Mouse (Mus musculus) c-Kit-positive CD71-positive TER-119-positive erythroid progenitor cells, embryonic 14.5 days (primary cell): ENCODE results near the gene Mettl16.
A peak's percentile ranks its signal among the peaks of the same experiment; 100 is the strongest.

ENCODE experiments used
- DNase-seq: peaks from one replicate; pipeline ENCODE4 v3.0.0-alpha.2; 2013; ENCODE audit warnings: low spot score

Gene Mettl16

GRCm38 (mm10) chr11:74831606-74832451, 61.2 kb downstream of the Mettl16 start:
- peak; percentile 96 for DNase-seq

- peak; percentile 60 for DNase-seq
These were observed 62.0 kb downstream of the Mettl16 start for GRCm38 (mm10) chr11:74832503-74833143.

DNA sequence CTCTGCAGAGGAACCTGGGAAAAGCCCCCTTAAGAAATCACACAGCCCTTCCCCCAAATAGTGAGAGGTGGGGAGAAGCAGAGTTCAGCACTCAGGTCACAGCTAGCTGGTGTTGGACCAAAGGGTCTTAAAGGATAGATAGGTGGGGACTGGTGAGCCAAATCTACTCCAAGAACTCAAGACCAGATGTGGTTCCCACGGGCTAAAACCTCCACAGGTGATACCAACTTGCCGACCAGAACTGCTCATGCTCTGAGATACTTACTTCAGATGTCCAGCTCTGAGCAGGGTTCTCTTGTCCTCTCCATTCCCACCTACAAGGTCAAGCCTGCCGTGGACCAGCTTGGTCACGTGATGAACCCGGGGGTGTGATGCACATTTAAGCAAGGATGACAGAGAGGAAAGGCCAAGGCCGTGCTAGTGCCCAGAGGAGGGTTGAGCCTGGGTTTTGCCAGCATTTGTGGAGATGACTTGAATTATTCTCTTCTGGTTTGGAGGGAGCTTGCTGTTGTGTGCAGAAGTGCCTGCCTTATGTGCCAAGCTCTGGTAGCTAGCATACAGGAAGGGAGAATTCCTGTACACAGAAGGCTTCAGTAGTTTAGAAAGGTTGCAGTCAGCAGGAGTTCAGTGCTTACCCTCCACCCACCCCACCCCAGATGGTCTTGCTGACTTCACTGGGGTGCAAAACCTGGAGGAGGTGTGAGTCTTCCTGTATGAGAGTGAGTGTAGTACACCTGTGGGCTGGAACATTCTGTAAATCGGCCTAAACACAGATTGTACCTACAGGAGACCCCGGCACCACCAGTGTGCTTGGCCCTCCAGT, 63.1 kb downstream of the Mettl16 start:
- DNase-seq = no peak

DNA sequence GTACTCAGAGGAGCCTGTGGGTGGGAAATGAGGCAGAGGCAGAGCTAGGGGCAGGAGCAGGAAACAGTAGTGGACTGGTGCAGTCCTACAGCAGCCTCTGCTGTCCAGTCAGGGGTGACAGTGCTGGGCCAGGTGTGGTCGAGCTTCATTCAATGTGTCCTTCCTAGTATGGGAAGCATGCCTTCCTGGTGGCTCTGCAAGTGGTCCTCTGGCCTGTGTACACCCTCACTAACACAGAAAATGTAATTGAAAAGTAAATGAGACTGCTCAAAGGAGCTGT, 63.7 kb downstream of the Mettl16 start:
- DNase-seq = no peak

DNA sequence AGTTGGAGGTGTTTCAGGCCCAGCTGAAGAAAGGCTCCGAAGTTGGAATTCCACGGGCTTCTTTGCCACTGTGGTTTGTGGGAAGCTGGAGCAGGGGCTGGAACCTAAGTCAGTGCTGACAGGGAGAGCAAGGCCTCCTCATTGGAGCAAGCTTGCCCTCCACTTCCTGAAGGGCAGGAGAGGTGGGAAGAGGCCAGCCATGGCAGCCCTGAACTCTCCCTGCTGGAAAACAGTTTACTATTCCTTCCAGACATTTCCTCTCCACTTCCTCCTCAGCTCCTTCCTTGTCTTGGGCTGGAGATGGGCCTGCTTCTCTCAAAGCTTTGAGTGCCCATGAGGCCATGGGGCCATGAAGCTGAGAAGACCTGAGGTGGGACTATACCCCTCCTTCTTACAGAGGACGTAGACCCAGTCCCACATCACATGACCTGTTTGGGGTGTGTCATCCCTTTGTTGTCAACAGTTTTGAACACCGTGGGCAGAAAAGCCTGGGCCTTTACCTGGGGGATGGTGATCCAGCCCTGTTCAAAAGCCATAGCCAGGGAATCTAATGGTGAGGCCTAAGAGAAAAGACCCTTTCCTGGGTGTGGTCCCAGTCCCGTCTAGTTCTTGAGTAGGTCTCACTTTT, 64.1 kb downstream of the Mettl16 start:
- no peak for DNase-seq

- no peak for DNase-seq
These were observed 65.1 kb downstream of the Mettl16 start for GRCm38 (mm10) chr11:74835593-74836224.

GRCm38 (mm10) chr11:74836225-74837055, 65.8 kb downstream of the Mettl16 start:
- no peak for DNase-seq

DNA sequence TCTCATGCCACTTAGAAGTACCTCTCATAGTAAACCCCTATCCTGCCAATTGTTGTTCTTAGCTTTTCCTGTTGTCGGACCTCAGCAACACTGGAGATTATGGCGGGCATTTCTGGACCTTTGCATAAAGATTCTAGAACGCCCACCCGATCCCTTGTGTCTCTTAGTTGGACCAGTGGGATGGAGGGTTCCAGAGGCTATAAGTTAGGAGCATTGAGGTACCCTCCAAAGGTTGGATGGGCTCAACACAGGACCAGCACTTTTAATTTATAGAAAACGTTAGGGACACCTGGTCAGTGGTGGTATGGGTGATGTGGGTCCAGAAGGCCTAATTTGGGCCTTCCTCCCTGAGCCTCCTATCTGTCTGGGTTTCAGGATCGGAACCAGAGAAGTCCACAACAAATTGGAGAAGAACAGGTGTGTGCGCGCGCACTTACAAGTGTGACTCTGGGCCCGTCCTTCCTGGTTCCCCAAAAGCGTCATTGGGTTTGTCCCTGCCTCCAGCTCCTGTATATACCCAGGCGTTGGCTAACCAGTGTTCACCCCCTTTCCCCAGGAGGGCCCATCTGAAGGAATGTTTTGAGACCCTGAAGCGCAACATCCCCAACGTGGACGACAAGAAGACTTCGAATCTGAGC, 66.5 kb downstream of the Mettl16 start:
- DNase-seq = no peak

DNA sequence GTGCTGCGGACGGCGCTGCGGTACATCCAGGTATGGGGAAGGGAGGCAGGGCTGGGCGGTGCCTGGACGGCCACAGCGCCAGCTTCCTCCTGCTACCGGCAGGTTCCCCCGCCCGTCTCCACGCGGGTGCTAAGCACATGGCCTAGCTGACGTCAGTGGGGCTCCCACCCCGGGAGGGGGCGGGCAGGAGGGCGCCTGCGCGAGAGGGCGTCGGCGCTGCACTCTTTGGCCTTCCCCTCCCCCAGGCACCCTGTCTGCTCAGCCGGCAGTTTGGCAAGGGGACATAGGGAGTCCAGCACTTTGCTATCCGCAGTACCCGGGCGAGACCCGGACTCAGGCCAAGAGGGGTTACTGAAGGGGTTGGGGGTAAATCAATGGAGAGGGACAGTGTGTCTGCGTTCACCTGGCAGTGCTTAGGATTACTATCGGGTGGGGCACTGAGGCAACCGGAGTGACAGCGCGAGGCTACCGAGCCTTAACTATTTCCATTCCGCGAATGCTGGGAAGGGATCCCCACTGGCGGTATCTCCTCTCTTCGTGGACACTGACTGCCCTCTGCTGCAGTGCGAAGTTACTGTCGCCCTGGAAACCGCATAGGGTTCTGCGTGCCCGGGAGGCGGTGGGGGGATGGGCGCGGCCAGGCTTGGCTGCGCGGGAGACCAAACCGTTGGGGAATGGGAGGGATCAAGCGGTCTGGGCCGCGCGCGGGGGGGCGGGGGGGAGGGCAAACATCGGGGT, 67.2 kb downstream of the Mettl16 start:
- DNase-seq = peak; percentile 93

DNA sequence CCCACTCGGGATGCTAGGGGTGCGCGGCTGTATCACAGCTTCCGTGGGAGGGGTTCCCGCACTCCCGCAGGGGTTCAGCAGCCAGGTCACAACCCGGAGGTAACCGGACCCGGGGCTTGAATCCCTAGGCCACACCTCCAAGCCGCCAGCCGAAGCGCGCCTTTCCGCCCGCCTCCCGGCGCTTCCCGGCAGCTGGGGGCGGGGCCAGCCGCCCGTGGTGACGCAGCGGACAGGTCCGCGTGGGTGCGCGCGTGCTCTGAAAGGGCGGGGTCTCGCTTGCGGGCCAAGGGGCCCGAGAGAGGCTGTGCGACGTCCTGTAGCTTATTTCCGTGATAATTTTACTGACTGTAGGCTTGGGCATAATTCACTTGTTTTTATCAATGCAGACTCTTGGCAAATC, 67.8 kb downstream of the Mettl16 start:
- peak; percentile 91 for DNase-seq

DNA sequence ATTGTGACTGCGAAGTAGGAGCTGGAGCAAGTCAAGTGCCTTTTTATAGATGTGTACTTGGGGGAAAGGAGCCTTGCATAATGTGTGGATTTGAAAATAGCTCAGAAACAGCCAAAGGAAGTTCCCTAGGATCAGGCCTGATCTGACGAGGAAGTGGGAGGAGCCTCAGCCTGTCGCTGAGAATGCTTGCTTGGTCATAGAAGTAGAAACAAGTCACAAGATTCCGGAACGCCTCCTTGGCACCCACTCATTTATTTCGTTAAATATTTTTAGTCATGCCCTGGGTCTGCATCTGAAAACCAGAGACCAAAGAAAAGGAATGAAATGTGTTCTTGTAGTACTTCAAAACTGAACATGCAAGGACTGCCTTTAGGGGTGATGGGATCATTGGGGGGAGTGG, 68.3 kb downstream of the Mettl16 start:
- DNase-seq = peak; percentile 77

DNA sequence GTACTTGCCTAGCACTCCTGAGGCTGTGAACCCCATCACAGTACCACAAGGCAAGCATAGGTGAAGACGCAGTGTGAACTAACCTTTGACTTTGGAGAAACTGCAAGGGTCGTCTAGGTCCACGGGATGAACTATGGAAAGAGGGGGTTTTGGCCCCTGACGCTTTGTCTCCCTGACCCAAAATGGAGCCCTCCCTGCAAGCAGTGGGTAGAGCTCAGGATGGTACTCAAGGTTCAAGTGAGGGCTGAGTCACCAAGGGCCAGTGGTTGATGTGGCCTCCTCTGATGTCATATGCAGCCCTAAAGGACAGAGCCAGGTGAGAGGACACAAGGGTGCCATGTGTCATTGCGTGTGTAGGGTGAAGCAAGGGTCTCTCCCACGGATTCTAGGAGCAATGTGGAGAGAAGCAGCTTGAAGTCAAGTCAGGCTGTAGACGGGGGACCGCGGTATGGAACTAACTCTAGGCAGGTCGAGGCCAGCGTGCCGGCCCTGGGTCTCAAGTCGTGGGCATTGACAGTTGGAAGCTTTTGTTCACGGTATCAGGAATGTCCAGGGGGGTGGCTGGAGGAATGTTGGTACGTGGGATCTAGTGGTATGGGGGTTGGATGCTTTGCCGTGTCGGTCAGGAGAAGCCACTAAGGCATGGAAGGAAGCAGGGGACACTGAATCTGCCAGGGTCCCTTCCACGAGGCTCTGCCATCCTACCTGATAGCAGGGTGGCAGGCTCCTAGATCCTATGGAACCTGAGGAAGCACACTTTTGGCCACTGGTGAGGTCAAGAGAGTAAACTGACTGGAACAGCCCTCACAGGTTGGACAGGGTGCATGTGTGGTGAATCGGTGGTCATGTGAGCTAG, 69.5 kb downstream of the Mettl16 start:
- no peak for DNase-seq

- no peak for DNase-seq
These were observed 70.1 kb downstream of the Mettl16 start for GRCm38 (mm10) chr11:74840739-74841138.

GRCm38 (mm10) chr11:74841366-74841765, 70.7 kb downstream of the Mettl16 start:
- no peak for DNase-seq

DNA sequence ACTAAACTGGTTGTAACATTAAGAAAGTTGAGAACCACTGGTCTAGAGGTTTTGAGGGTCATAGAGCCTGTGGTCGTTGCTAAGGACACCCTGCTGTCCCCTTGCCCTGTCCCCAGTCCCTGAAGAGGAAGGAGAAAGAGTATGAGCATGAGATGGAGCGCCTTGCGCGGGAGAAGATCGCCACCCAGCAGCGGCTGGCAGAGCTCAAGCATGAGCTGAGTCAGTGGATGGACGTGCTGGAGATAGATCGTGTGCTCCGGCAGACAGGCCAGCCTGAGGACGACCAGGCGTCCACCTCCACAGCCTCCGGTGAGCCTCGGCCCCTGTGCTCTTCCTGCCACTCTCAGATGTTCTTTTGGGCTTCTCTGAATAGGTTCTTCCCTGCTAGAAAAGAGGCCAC, 71.4 kb downstream of the Mettl16 start:
- no peak for DNase-seq

DNA sequence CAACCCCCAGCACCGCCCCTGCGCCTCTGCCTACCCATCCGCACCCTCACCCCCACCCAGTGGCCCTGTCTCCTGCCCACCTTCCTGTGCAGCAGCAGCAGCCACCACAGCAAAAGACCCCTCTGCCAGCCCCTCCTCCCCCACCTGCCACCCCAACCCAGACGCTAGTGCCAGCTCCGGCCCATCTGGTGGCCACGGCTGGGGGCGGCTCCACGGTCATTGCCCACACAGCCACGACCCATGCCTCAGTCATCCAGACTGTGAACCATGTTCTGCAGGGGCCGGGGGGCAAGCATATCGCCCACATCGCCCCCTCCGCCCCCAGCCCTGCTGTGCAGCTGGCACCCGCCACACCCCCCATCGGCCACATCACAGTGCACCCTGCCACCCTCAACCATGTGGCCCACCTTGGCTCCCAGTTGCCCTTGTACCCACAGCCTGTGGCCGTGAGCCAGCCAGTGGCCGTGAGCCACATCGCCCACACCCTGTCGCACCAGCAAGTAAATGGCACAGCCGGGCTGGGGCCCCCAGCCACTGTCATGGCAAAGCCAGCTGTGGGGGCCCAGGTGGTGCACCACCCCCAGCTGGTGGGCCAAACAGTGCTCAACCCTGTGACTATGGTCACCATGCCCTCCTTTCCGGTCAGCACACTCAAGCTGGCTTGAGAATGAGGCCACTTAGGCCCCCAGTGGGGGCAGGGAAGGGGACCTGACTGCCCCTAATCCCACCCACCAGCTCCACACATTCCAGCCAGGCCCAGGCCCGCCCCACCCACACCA, 72.2 kb downstream of the Mettl16 start:
- DNase-seq = no peak

DNA sequence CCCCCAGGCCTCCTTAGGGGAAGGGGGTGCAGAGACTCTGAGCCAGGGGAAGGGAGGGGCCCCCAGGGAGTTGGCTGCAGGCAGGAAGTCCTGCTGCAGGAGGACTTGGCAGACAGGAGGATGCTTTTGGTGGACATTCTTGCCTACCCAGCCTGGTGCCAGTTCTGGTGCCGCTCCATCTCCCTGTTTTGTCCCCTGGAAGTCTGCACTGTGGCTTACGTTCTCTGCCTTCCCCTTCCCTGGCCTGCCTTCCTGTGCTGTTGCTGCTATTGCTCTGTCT, 72.7 kb downstream of the Mettl16 start:
- DNase-seq = no peak

GRCm38 (mm10) chr11:74843761-74844160, 73.1 kb downstream of the Mettl16 start:
- no peak for DNase-seq
